Mouse (Mus musculus) ovary, postnatal 10 days (tissue): Measurements from ENCODE around the gene Sdccag8.
"Not testable (repeated sequence)": the region's sequence is repeated elsewhere in the genome, so short reads cannot be mapped to it uniquely, and the experiment has no call there.

Experiments used
- DNase-seq: peaks from one replicate; pipeline ENCODE4 v3.0.0; 2022; ENCODE audit warnings: low spot score

Sdccag8 gene

DNA sequence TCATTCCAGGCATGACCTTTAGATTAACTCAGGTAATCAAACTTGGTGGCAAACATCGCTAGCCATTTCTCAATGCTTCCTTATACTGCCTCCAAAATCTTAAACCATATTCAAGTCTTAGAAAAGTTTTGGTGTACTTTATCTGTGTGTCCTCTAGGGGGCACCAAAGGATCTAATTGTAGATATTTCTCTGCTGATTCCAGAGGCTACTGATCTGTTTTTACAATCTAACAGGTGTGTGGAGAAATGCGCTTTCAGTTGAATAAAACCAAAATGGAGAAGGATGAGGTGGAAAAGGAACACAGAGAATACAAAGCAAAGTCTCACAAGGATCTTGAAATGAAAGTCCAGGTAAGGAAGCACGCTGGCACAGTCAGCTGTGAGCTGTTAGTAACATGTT, 63.3 kb downstream of the Sdccag8 start:
- no peak for DNase-seq

- no peak for DNase-seq
These were observed 64.5 kb downstream of the Sdccag8 start for GRCm38 (mm10) chr1:176879005-176879404.

GRCm38 (mm10) chr1:176879614-176880013, 65.2 kb downstream of the Sdccag8 start:
- DNase-seq, result no peak

GRCm38 (mm10) chr1:176880101-176880500, 65.6 kb downstream of the Sdccag8 start:
- DNase-seq, result no peak

DNA sequence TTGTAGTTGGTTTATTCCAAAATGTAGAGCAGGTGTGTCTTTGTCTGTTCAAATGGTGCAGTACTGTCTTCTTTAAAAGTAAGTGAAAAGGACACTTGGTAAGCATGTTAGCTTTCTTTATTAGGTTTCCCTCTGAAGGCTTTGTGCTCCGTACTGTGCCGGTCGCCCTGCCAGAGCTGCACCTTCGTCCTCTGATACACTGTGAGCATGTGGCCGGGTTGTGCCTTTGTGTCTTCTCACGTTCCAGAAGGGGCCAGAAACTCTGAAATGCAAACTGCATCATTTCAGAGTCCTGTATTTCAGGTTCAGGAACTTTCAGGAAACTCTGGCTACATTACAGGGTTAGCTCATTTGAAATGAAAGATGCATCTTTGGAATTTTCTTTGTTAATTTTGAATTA, 66.5 kb downstream of the Sdccag8 start:
- no peak for DNase-seq

DNA sequence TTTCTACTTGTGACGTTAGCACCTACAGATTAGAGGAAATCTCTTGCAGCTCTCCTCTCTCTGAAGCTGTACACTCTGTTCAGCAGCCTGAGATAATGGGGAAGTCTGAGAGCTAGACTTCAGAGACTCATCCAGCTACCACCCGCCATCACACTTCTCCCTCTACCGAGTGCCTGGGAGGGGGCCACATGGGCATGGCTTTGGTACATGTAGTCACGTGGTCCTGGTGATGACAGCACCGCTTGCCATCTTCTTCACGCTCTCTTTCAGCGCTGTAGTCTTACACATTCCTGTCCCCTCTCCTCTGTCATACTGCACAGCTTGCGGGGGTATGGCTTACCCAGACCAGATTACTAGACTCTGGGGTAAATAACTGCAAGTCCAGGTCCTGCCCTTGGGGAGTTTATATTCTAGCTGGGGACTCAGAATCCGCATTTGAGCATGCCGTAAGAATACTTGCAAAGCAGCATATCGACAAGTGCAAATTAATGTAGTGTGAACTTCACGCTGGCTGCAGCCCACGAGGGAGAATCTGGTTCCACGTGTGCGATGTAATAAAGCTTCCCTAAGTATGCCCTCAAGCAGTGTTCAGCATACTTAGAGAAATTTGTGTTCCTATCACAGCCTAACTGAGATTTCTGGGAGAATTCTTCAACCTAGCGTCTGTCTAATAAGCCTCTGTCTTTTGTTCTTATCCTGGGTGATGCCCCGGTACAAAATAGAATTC, 70.9 kb downstream of the Sdccag8 start:
- no peak for DNase-seq

DNA sequence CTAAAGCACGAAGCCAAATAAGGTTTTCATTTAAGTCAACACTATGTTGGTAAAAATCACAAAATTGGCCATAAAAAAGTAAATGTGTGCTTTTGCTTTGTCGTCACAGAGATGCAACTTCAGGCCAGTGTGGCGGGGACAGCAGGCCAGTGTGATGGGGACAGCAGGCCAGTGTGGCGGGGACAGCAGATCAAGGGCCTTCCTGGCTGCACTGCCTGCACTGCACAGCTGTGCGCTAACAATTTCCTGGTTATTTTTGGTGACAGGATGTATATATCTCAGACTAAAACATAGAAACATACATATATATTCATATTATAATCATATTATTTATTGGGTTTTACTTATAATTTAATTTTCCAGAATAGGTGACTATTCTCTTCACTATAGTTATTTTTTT, 71.5 kb downstream of the Sdccag8 start:
- no peak for DNase-seq

DNA sequence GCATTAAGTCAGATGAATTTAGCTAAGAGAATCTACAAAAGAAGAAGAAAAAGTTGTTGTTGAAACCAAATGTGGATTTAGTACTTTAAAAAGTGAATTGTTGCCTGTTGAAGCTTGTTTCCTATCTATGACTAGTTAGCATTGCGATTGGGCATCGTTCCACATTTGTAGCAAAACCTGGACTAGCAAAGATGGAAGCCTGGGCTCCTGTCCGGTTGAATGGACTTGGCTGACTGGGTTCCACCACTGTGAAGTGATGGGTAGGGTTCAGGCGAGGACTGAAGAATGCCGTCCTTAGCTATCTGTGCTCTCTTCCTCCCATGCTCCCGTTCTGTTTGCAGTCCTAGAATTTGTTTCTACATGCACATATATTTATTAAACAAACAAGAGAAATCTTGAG, 89.3 kb downstream of the Sdccag8 start:
- DNase-seq, result no peak

GRCm38 (mm10) chr1:176915946-176916345, 101.5 kb downstream of the Sdccag8 start:
- DNase-seq, result no peak

GRCm38 (mm10) chr1:176919486-176919885, 105.0 kb downstream of the Sdccag8 start:
- DNase-seq, result no peak

DNA sequence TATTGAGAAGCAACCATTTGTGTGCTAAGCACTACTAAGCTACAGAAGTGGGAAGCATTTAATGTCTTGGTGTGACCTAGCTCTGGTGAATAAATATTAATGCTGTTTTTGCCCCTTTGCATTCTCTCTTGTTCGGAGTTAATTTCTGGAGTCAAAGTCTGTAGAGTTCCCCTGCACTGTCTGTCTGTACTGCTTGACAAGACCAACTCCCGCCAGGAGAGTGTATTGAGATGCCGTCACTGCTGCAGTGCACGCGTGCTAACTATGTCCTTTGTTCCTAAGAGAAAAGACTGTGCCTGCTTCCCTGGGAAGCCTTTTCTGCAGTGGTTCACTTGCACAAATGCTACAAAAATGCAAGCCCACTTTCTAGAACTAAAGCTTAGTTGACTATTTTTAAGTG, 108.4 kb downstream of the Sdccag8 start:
- no peak for DNase-seq

DNA sequence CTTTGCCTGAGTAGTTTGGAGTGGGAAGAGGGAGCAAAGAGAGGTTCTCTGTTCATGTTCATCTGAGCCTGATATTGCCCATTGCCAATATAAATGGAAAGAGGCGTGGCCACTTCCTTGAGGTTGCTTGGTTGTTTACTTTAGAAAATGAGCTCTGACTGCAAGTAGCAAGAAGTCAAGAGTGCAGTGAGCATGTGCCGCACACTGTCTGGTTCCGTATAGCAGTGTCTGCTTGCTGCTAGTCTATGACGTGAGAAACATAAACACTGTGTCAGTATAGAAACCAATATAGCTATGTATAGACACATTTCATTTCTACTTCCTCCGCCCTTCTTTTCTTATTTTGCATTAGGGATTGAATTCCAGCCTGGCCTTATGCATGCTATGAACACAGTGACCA, 111.5 kb downstream of the Sdccag8 start:
- DNase-seq, result no peak

DNA sequence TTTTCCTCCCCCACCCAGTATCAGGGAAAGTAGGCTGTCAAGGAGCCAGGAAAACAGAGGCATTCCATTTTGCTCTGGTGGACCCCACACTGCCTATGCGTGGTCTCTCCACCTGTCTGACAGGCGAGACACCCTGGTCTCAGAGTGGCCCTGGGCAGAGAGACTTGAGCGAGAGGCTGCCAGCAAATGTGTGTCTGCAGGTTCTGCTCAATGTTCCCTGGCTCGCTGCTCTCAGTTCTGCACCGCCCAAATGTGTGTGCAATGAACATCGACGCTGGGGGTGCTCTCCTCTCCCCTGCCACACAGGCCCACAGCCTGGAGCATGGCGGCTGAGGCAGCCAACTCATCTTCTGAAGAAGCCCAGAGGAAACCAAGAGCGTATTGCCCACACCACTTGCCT, 112.9 kb downstream of the Sdccag8 start:
- DNase-seq, result no peak

DNA sequence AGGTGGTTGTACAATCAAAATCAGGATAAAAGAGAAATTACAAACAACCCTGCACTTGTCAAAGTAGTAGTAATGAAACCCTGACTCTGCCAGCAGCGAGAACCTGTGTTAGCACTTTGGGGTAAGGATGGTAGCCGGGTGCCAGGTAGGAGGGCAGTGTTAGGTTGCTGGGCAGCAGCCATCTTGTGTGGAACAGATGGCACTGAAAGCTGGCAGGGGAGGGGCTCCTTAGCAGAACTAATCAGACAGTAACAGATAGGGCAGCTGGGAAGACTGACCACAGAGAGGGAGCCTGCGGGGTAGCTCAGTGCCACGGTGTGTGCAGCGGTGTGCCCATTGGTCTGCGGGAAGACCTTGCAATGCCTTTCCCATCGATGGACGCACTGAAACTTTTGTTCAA, 115.2 kb downstream of the Sdccag8 start:
- DNase-seq, result no peak

GRCm38 (mm10) chr1:176930574-176930973, 116.1 kb downstream of the Sdccag8 start:
- no peak for DNase-seq

DNA sequence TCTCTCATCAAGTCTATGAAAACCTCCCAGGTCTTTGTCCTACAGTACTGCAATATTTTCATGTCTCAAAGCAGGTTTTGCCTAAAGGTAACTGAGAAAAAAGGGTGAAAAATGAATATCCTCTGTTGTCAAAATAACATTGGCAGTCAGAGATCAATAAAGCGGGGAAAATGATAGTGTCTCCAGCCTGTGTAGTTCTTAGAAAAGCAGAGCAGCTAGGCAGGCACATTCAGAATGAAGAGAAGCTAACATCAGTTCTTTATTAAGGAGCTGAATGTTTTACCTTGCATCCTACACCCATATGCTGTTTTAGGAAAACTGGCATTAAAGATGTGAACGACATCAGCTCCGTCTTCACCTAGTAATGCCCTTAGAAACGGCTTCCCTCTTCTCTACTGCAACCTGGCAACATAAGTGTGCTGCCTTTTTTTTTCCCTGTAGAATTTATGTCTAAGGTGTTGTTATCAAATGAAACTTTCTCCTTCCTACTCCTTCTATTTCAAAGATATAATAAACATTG, 116.6 kb downstream of the Sdccag8 start:
- DNase-seq, result no peak

- no peak for DNase-seq
These were observed 117.1 kb downstream of the Sdccag8 start for GRCm38 (mm10) chr1:176931511-176931910.

DNA sequence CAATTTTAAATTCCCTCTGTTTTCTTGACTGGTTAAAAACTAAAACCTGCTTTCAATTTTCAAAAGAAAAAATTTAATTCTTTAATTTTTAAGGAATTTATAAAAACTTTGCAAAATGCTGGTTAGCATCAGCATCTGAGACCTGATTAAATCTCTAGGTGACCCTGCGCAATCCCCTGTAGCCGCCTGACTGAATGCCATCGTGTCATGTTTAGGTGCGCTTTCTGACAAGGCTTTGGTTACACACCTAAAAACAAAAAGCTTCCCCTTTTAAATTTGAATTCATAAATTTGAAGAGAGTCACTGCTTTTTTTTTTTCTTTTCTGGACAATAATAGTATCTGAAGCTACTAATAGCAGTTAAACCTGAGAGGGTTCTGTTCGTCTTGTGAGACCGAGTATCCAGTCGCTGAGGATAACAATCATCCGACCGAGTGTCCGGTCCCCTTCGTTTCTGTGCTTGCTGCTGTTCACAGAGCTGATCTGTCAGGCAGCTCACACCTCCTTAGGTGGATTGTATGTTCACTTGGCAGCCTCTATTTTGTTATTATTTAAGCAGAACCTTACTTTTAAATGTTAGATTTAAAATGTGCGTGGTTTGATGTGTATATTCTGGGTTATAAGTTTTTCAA, 118.0 kb downstream of the Sdccag8 start:
- DNase-seq, result no peak

DNA sequence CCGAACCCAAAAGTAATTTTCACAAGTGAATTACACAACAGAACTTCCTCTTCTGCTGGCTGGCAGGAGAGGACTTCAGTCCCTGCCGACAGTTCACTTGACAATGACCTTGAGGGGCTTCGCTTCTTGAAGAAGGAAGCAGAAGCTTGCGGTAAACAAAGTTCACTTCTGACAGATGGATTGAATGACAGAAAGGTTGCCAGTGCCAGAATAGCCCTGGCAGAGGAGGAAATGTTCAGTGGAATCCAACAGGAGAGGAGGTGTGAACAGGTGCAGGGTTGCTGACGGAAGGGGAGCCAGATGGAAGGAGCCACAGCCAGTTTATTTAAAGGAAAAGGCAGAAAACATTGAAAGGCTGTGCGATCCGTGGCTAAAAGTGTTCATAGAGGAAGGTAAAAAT, 118.9 kb downstream of the Sdccag8 start:
- DNase-seq, result no peak

- no peak for DNase-seq
These were observed 119.7 kb downstream of the Sdccag8 start for GRCm38 (mm10) chr1:176934043-176934762.

GRCm38 (mm10) chr1:176939901-176940341, 125.5 kb downstream of the Sdccag8 start:
- no peak for DNase-seq

- DNase-seq, result not testable (repeated sequence)
These were observed 127.0 kb downstream of the Sdccag8 start for GRCm38 (mm10) chr1:176941286-176941990.
